Mouse (Mus musculus): ENCODE results near the gene Nup210.

DNA sequence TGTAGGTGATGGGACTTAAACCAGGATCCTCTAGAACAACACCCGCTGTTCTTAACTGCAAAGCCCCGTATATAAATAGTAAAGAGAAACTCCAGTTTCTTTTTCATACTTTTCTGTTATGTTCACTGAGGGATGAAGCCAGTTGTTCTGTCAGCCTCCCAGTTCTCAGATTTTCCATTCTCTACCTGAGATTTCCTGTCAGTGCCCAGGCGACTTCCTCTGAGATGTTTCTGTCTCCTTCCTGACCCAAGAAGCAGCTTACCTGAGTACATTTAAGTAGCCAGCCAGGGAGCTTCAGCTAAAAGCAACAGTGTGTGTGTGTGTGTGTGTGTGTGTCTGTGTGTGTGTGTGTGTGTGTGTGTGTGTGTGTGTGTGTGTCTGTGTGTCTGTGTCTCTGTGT lies 6.8 kb upstream of the Nup210 start:
- TF ChIP-seq CTCF (IDR thresholded peaks at IDR 0.05; ENCODE audit: insufficient read depth, low read depth, low read length) (no peak), POLR2A (IDR thresholded peaks at IDR 0.05; ENCODE audit: insufficient read depth, low read depth, low read length) (no peak)

Data from olfactory bulb, adult 2 months (tissue).